ENCODE assay signal across 9 mouse cellular contexts in the genomic region with DNA sequence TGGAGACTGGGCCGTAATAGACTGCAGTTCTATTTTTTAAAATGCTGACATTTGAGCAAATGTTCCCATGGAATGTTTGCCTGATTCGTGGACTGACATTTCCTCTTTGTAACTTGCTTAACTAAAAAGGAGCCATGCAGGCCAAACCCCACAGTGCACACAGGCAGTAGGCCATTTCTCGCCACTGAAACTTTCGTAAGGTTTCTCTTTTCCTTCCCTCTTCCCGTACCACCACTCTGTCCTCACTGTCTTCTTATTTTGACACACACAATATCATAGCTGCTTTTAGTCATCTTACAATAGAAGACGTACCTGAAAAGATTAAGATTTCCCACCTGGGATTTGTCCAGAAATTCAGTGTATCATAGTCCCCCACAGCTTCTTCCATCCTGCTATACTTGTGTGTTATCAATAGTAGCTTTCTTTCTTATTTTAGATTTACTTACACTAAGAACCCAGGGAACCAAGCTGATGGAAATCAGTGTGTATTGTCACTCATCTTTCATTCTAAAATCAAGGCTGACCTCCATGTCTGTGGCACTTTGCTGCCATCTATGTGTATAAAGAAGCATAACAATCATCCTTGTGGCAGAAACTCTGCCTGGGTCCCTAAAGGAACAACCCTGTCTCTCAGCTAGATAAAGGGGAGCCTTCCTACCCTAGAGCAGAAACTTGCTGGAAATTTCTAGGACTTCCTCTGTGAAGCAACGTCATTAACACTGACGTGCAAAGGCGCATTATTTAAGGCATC.
DNase-seq lines count a peak whose midpoint lies in the region; ATAC-seq and TF ChIP-seq lines count a peak whose summit lies in the region.
"Had no signal": no experiment of that assay in that cellular context is flagged by ENCODE, and none has a peak within 500 bp of the region (broad histone marks: within the 10 kb centered on the region; RNA-seq: fewer than 3 reads in every experiment).

No protein-coding gene starts in this region.

- TF ChIP-seq CTCF in embryonic fibroblast, embryonic 13.5 days (IDR thresholded peaks at IDR 0.05; ENCODE audit: borderline replicate concordance, insufficient read depth, low read length), result no peak
- peak; percentile 84 for TF ChIP-seq CTCF in lung, postnatal 0 days (IDR thresholded peaks at IDR 0.05)

- H3K27ac ChIP-seq in embryonic fibroblast, embryonic 13.5 days (ENCODE audit: insufficient read depth, low read length), result peak overlapping the region; percentile 88
- no peak overlapping the region for H3K27ac ChIP-seq in hindbrain, embryonic 13.5 days
- H3K27ac ChIP-seq in lung, postnatal 0 days (ENCODE audit: low read length), result no peak overlapping the region

- no peaks in the 10 kb centered on the region for H3K27me3 ChIP-seq in hindbrain, embryonic 13.5 days
- peaks cover 5% of the 10 kb centered on the region; the same call in 1 of the 2 replicates for H3K27me3 ChIP-seq in lung, postnatal 0 days (replicated peaks; ENCODE audit: insufficient read depth, low read length)

- DNase-seq in right cerebral cortex, adult 18-20 months, result peak; percentile 29
- no peak for DNase-seq in right cerebral cortex, postnatal 14 days
- peak; percentile 58 for DNase-seq in ZHBTc4 (ENCODE audit: low read depth, low spot score)
- DNase-seq in lung, postnatal 0 days (ENCODE audit: low spot score), result peak; percentile 81
- DNase-seq in retina, postnatal 1 day, result peak; percentile 76
- no peak for DNase-seq in spleen, postnatal 10 days (ENCODE audit: low spot score in 2 of 2)

- H3K4me3 ChIP-seq in embryonic fibroblast, embryonic 13.5 days (ENCODE audit: insufficient read depth, low read length), result no peak overlapping the region
- H3K4me3 ChIP-seq in hindbrain, embryonic 13.5 days, result no peak overlapping the region
- no peak overlapping the region for H3K4me3 ChIP-seq in lung, postnatal 0 days (ENCODE audit: low read depth, low read length)
- H3K4me3 ChIP-seq: erythroblast, embryonic 14.5 days had no signal

- H3K4me1 ChIP-seq in embryonic fibroblast, embryonic 13.5 days (ENCODE audit: control insufficient read depth, insufficient read depth, low read length), result peaks cover 5% of the 10 kb centered on the region; the same call in 1 of the 2 replicates
- H3K4me1 ChIP-seq in hindbrain, embryonic 13.5 days (replicated peaks), result no peaks in the 10 kb centered on the region
- no peaks in the 10 kb centered on the region for H3K4me1 ChIP-seq in lung, postnatal 0 days (ENCODE audit: insufficient read depth, low read depth, low read length)

- TF ChIP-seq POLR2A in embryonic fibroblast, embryonic 13.5 days (IDR thresholded peaks at IDR 0.05; ENCODE audit: low read depth, low read length), result no peak

- peak; percentile 49; the same call in 1 of the 2 replicates for ATAC-seq in hindbrain, embryonic 13.5 days (ENCODE audit: low FRiP score)
- no peak for ATAC-seq in lung, postnatal 0 days

- H3K4me2 ChIP-seq in hindbrain, embryonic 13.5 days, result no peak overlapping the region
- no peak overlapping the region for H3K4me2 ChIP-seq in lung, postnatal 0 days (replicated peaks; ENCODE audit: low read depth, low read length)

- no peaks in the 10 kb centered on the region for H3K9me3 ChIP-seq in hindbrain, embryonic 13.5 days
- H3K9me3 ChIP-seq in lung, postnatal 0 days (ENCODE audit: low read length), result no peaks in the 10 kb centered on the region

- H3K36me3 ChIP-seq in hindbrain, embryonic 13.5 days, result no peaks in the 10 kb centered on the region
- no peaks in the 10 kb centered on the region for H3K36me3 ChIP-seq in lung, postnatal 0 days (ENCODE audit: insufficient read depth, low read length)

- TF ChIP-seq EP300 in lung, postnatal 0 days (IDR thresholded peaks at IDR 0.05), result no peak

- H3K9ac ChIP-seq in hindbrain, embryonic 13.5 days, result no peak overlapping the region
- H3K9ac ChIP-seq in lung, postnatal 0 days (replicated peaks; ENCODE audit: low read depth), result no peak overlapping the region

- WGBS in hindbrain, embryonic 13.5 days, result 60% methylated on average over 9 of the region's 9 CpGs
- 50% methylated on average over 9 of the region's 9 CpGs for whole genome bisulfite sequencing in lung, postnatal 0 days

Comparison
In these comparisons a context has a peak if more than half of its experiments do, and no peak if none do; other contexts are left out.
1. DNase-seq: peak in right cerebral cortex, adult 18-20 months (single experiment), ZHBTc4 (single experiment), lung, postnatal 0 days (single experiment) and retina, postnatal 1 day (single experiment); none in right cerebral cortex, postnatal 14 days (single experiment) and spleen, postnatal 10 days (0 of 2).